Mouse (Mus musculus) MN1 (cell line): ENCODE measurements around the gene Zfp106.
"Not testable (repeated sequence)": the region's sequence is repeated elsewhere in the genome, so short reads cannot be mapped to it uniquely, and the experiment has no call there.

ENCODE experiments used
- DNase-seq: peaks from one replicate; pipeline ENCODE4 v3.0.0-alpha.2; 2016; ENCODE audit warnings: low spot score

Zfp106 gene

GRCm38 (mm10) chr2:120563235-120563990, at the start of gene Zfp106:
Gene Zfp106 (minus strand): TSS chr2:120563843.
- DNase-seq: peak; percentile 86

GRCm38 (mm10) chr2:120608830-120609723, 45.4 kb upstream of the Zfp106 start, which contains the start of the genes Haus2 and Lrrc57:
Gene Haus2 (plus strand): TSS chr2:120609383.
Gene Lrrc57 (minus strand): TSS chr2:120609520.
- DNase-seq: peak; percentile 92

- peak; percentile 28 for DNase-seq
Measured at GRCm38 (mm10) chr2:120606021-120606690, 42.5 kb upstream of the Zfp106 start.

- DNase-seq: no peak
Measured at GRCm38 (mm10) chr2:120599506-120599905, 35.9 kb upstream of the Zfp106 start.

- DNase-seq: no peak
Measured at GRCm38 (mm10) chr2:120597734-120598133, 34.1 kb upstream of the Zfp106 start.

- DNase-seq: no peak
Measured at GRCm38 (mm10) chr2:120592227-120592626, 28.6 kb upstream of the Zfp106 start.

- DNase-seq: no peak
Measured at GRCm38 (mm10) chr2:120589759-120590158, 26.1 kb upstream of the Zfp106 start.

- no peak for DNase-seq
Measured at GRCm38 (mm10) chr2:120578286-120578685, 14.6 kb upstream of the Zfp106 start.

GRCm38 (mm10) chr2:120577799-120578198, 14.2 kb upstream of the Zfp106 start:
- no peak for DNase-seq

- no peak for DNase-seq
Measured at GRCm38 (mm10) chr2:120575978-120576377, 12.3 kb upstream of the Zfp106 start.

GRCm38 (mm10) chr2:120575121-120575520, 11.5 kb upstream of the Zfp106 start:
- DNase-seq: no peak

- not testable (repeated sequence) for DNase-seq
Measured at GRCm38 (mm10) chr2:120572161-120572560, 8.5 kb upstream of the Zfp106 start.

- DNase-seq: no peak
Measured at GRCm38 (mm10) chr2:120571081-120571480, 7.4 kb upstream of the Zfp106 start.

GRCm38 (mm10) chr2:120567798-120568320, 4.2 kb upstream of the Zfp106 start:
- DNase-seq: no peak

GRCm38 (mm10) chr2:120566886-120567797, 3.5 kb upstream of the Zfp106 start, which contains the start of gene Snap23:
Gene Snap23 (plus strand): TSS chr2:120567671.
- peak; percentile 96 for DNase-seq

- DNase-seq: no peak
Measured at GRCm38 (mm10) chr2:120565363-120565762, 1.7 kb upstream of the Zfp106 start.

- DNase-seq: not testable (repeated sequence)
Measured at GRCm38 (mm10) chr2:120564548-120565188, 1.0 kb upstream of the Zfp106 start.

GRCm38 (mm10) chr2:120562859-120563234, 796 bp downstream of the Zfp106 start:
- DNase-seq: peak; percentile 9

GRCm38 (mm10) chr2:120561524-120561923, 2.1 kb downstream of the Zfp106 start:
- DNase-seq: no peak

GRCm38 (mm10) chr2:120558813-120559212, 4.8 kb downstream of the Zfp106 start:
- no peak for DNase-seq
